Mouse (Mus musculus): ENCODE results near the gene Il31ra.

DNA sequence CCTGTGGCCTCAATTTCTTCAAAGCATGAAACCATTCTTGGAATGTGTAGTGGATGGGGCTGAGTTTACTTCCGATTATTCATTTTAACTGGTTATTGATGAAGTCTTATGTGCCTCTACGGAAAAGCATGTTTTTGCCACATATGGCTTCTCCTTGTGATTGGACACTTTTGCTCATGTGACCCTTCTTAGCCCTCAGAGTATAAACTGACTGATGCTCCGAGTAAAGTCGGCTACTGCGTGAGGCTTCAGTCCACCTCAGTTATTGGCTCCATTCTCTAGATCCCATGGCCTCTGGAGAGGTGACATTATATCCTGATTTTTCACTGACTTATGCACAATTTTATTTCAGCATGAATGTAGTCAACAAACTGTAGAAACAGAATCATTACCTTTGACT is 40.9 kb downstream of the Il31ra start:
- TF ChIP-seq POLR2A (IDR thresholded peaks at IDR 0.05; ENCODE audit: control insufficient read depth, extremely low read depth, insufficient read depth, low read length, poor library complexity) (no peak), CTCF (IDR thresholded peaks at IDR 0.05; ENCODE audit: borderline replicate concordance, control insufficient read depth, extremely low read depth, insufficient read depth, low read length, poor library complexity) (no peak)

Data from thymus, adult 2 months (tissue).